Mouse (Mus musculus) liver, embryonic 11.5 days (tissue): ENCODE results near the gene Arhgef40. TPM values are rescaled to one million over a fixed set of nuclear protein-coding genes. Genes with fewer than 3 reads are reported as not detected.

Source experiments
- ATAC-seq: fragments of 200-750 bp; cut with Nextera tagmentation; replicated peaks from 2 replicates; pipeline ENCODE4 v1.8.0; 2017; ENCODE audit warnings: moderate number of reproducible peaks, mild to moderate bottlenecking, moderate TSS enrichment, moderate library complexity; ENCODE audit not compliant: low FRiP score
- DNase-seq: peaks from one replicate; pipeline ENCODE4 v3.0.0-alpha.2; 2017; ENCODE audit warnings: low spot score
- H3K27ac ChIP-seq: fragments of 300-500 bp; sonication (generic); 2 replicates; pipeline ENCODE4 v1.5.1; 2014; ENCODE audit warnings: mild to moderate bottlenecking, low read depth, low read length, control low read depth
- H3K27me3 ChIP-seq: fragments of 300-500 bp; sonication (generic); replicated peaks from 2 replicates; pipeline ENCODE4 v1.6.1; 2014; ENCODE audit warnings: low read length, mixed read lengths; ENCODE audit not compliant: control insufficient read depth, insufficient read depth
- H3K36me3 ChIP-seq: fragments of 300-500 bp; sonication (generic); 2 replicates; pipeline ENCODE4 v1.6.1; 2014; ENCODE audit warnings: mild to moderate bottlenecking, low read length, moderate library complexity, mixed read lengths; ENCODE audit not compliant: control insufficient read depth, insufficient read depth
- H3K4me1 ChIP-seq: fragments of 300-500 bp; sonication (generic); replicated peaks from 2 replicates; pipeline ENCODE4 v1.6.1; 2014; ENCODE audit warnings: low read length, mixed read lengths; ENCODE audit not compliant: control insufficient read depth, insufficient read depth
- H3K4me2 ChIP-seq: fragments of 300-500 bp; sonication (generic); 2 replicates; pipeline ENCODE4 v1.6.1; 2014; ENCODE audit warnings: mild to moderate bottlenecking, control low read depth, moderate library complexity
- H3K4me3 ChIP-seq: fragments of 300-500 bp; sonication (generic); 2 replicates; pipeline ENCODE4 v1.5.1; 2014; ENCODE audit warnings: low read depth, low read length, control low read depth
- H3K9ac ChIP-seq: fragments of 300-500 bp; sonication (generic); 2 replicates; pipeline ENCODE4 v1.6.1; 2014; ENCODE audit warnings: low read depth, low read length, control low read depth
- H3K9me3 ChIP-seq: fragments of 300-500 bp; sonication (generic); 2 replicates; pipeline ENCODE4 v1.6.1; 2016; ENCODE audit warnings: low read length, inconsistent platforms, mixed read lengths; ENCODE audit not compliant: control insufficient read depth
- WGBS: fragments of 180-500 bp; shearing (Covaris S2); extraction: QIAGEN DNeasy Blood & Tissue Kit; methylation state at CpG from one replicate; pipeline ENCODE4 v1.1.7; 2014; 5-methylcytosine and 5-hydroxymethylcytosine counted together
- polyA plus RNA-seq: library from polyadenylated mRNA; unstranded; fragments of >200 nt; fragmentation: Nextera tagmentation; extraction: Ambion mirVana; gene quantifications from 2 replicates; pipeline ENCODE4 v1.2.1, GENCODE M21; 2014

The Arhgef40 gene
- polyA plus RNA-seq, 1 experiment from 2014 or later, result 61.8 TPM

GRCm38 (mm10) chr14:52012553-52012952 is 28.0 kb downstream of the Arhgef40 start:
- Histone ChIP-seq H3K4me2 (no peak overlapping the region), H3K4me3 (no peak overlapping the region), H3K36me3 (peaks cover 7% of the 10 kb centered on the region; the same call in 1 of the 2 replicates), H3K4me1 (peaks cover 39% of the 10 kb centered on the region), H3K9ac (no peak overlapping the region), H3K27ac (no peak overlapping the region), H3K9me3 (no peaks in the 10 kb centered on the region), H3K27me3 (0 out of 2 replicates have a peak, but pooled peaks cover 3% of the 10 kb centered on the region)
- DNase-seq, result no peak
- no peak for ATAC-seq
- 84% methylated on average over 5 of the region's 5 CpGs for WGBS

GRCm38 (mm10) chr14:52013021-52013610 is 28.6 kb downstream of the Arhgef40 start:
- peak overlapping the region; percentile 83 for H3K4me3 ChIP-seq
- peak overlapping the region; percentile 80 for H3K4me2 ChIP-seq
- H3K9me3 ChIP-seq, result no peaks in the 10 kb centered on the region
- H3K4me1 ChIP-seq, result peaks cover 44% of the 10 kb centered on the region
- DNase-seq (no peak), ATAC-seq (no peak)
- 84% methylated on average over 8 of the region's 8 CpGs for whole genome bisulfite sequencing
- no peak overlapping the region for H3K9ac ChIP-seq
- H3K27me3 ChIP-seq, result 0 out of 2 replicates have a peak, but pooled peaks cover 3% of the 10 kb centered on the region
- peaks cover 6% of the 10 kb centered on the region; the same call in 1 of the 2 replicates for H3K36me3 ChIP-seq
- H3K27ac ChIP-seq, result peak overlapping the region; percentile 85; the same call in 1 of the 2 replicates

GRCm38 (mm10) chr14:52013771-52014219 is 29.3 kb downstream of the Arhgef40 start:
- no peaks in the 10 kb centered on the region for H3K9me3 ChIP-seq
- peak; percentile 21; the same call in 1 of the 2 replicates for ATAC-seq
- 8% methylated on average over 24 of the region's 24 CpGs for WGBS
- H3K27ac ChIP-seq, result peak overlapping the region; percentile 85
- H3K9ac ChIP-seq, result peak overlapping the region; percentile 81
- 0 out of 2 replicates have a peak, but pooled peaks cover 3% of the 10 kb centered on the region for H3K36me3 ChIP-seq
- H3K4me3 ChIP-seq, result peak overlapping the region; percentile 83
- DNase-seq, result peak; percentile 59
- H3K4me2 ChIP-seq, result peak overlapping the region; percentile 80
- H3K4me1 ChIP-seq, result peaks cover 46% of the 10 kb centered on the region
- 0 out of 2 replicates have a peak, but pooled peaks cover 3% of the 10 kb centered on the region for H3K27me3 ChIP-seq

GRCm38 (mm10) chr14:52014271-52014760 is 29.8 kb downstream of the Arhgef40 start:
- H3K27me3 ChIP-seq, result 0 out of 2 replicates have a peak, but pooled peaks cover under 1% of the 10 kb centered on the region
- peak overlapping the region; percentile 85 for H3K27ac ChIP-seq
- WGBS, result 2% methylated on average over 19 of the region's 80 CpGs
- no peak for DNase-seq
- H3K9me3 ChIP-seq, result no peaks in the 10 kb centered on the region
- peak overlapping the region; percentile 83 for H3K4me3 ChIP-seq
- peak; percentile 19; the same call in 1 of the 2 replicates for ATAC-seq
- peaks cover 47% of the 10 kb centered on the region for H3K4me1 ChIP-seq
- H3K9ac ChIP-seq, result peak overlapping the region; percentile 81
- 0 out of 2 replicates have a peak, but pooled peaks cover 3% of the 10 kb centered on the region for H3K36me3 ChIP-seq
- peak overlapping the region; percentile 80 for H3K4me2 ChIP-seq

DNA sequence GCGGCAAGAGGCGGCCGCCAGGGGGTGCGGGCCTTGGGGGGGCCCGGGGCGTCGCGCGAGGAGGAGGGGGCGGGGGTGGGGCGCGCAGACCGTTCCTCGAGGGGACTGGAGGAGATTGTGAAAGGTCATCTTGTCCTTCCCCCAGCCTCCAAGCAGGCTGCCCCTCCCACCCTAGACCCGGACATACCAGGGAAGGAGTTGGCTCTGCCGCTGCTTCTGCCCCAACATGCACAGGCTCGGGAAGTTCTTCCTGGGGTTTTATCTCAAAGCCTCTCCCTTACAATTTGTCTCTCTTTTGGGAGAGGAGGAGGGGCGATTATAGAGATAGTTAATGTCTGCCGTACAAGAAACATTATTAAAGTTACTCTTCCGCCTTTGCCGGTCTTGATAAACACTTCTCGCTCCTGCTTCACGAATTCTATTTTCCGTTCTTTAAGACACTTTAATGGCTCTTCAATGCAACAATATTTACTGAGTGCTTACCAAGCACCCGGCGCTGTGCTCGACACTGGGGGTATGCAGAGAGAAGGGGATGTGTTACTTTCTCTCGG is 30.3 kb downstream of the Arhgef40 start:
- Histone ChIP-seq H3K27me3 (no peaks in the 10 kb centered on the region), H3K27ac (peak overlapping the region; percentile 85), H3K36me3 (0 out of 2 replicates have a peak, but pooled peaks cover 3% of the 10 kb centered on the region), H3K4me2 (peak overlapping the region; percentile 80), H3K9ac (peak overlapping the region; percentile 81), H3K4me3 (peak overlapping the region; percentile 83), H3K9me3 (no peaks in the 10 kb centered on the region), H3K4me1 (peaks cover 46% of the 10 kb centered on the region)
- WGBS, result under 1% methylated on average over 23 of the region's 28 CpGs
- DNase-seq (peak; percentile 73), ATAC-seq (0 out of 2 replicates have a peak, but pooled peaks have one; percentile 10)

- peak within 1 kb of the TSS; percentile 81 for H3K9ac ChIP-seq
Observed at GRCm38 (mm10) chr14:52015445-52016100, 31.1 kb downstream of the Arhgef40 start, which contains the start of gene Tmem253. Tmem253 (plus strand) TSS chr14:52015658.

DNA sequence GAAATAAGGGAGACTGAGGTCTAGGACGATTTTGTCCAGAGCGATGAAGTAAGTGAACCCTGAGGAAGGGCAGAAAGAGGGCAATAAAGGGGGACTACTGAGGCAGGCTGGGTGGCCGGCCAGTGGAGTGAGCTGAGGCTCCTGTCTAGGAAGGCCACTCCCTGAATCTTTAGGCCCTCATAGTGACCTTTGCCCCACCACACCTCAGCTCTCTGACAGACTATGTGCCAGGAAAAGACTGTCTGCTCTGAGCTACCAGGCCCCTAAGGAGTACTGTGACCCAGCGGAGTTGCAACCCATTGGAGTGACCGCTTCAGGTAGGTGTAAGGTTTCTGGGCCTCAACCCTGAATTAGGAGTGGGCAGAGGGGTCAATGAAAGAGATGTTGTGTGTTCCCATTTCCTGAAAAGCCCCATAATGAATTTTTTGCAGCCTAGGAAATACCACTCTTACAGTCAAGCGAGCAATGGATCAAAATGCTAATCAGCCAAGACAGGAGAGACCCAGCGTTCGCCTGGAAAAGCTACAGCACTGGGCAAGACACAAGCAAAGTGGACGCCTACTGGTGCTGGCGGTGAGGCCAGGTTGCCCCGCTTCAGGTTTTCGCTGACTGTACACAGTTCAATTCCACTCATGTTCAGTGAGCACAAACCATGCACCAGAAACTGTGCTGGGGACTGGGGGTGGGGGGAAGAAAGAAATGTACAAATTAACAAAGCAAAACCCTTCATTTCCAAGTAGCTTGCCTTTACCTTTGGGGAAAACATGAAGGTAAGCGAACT is 32.3 kb downstream of the Arhgef40 start:
- no peak overlapping the region for H3K4me3 ChIP-seq
- no peak overlapping the region for H3K27ac ChIP-seq
- no peaks in the 10 kb centered on the region for H3K9me3 ChIP-seq
- H3K27me3 ChIP-seq, result no peaks in the 10 kb centered on the region
- 0 out of 2 replicates have a peak, but pooled peaks cover 3% of the 10 kb centered on the region for H3K36me3 ChIP-seq
- 87% methylated on average over 13 of the region's 13 CpGs for whole genome bisulfite sequencing
- H3K9ac ChIP-seq, result no peak overlapping the region
- no peak overlapping the region for H3K4me2 ChIP-seq
- DNase-seq (no peak), ATAC-seq (no peak)
- peaks cover 45% of the 10 kb centered on the region for H3K4me1 ChIP-seq

More at GRCm38 (mm10) chr14:52015445-52016100, 31.1 kb downstream of the Arhgef40 start, which contains the start of gene Tmem253:
- peak within 1 kb of the TSS; percentile 85 for H3K27ac ChIP-seq
- H3K4me2 ChIP-seq, result peak within 1 kb of the TSS; percentile 80
- ATAC-seq (no peak), DNase-seq (no peak)
- no peaks in the 10 kb centered on the region for H3K27me3 ChIP-seq
- no peaks in the 10 kb centered on the region for H3K9me3 ChIP-seq
- H3K4me3 ChIP-seq, result peak within 1 kb of the TSS; percentile 83
- WGBS, result 37% methylated on average over 6 of the region's 6 CpGs
- peaks cover 41% of the 10 kb centered on the region for H3K4me1 ChIP-seq
- H3K36me3 ChIP-seq, result 0 out of 2 replicates have a peak, but pooled peaks cover 3% of the 10 kb centered on the region
